8 mouse cellular contexts compared by ENCODE assay signal in genomic region chr3:97076412-97076811, GRCm38 (mm10).
DNase-seq lines count a peak whose midpoint lies in the region; ATAC-seq and TF ChIP-seq lines count a peak whose summit lies in the region.

No protein-coding gene starts in this region.

- H3K4me2 ChIP-seq in intestine, postnatal 0 days (replicated peaks; ENCODE audit: low read depth): peak overlapping the region; percentile 40

- peak; percentile 87 for ATAC-seq in intestine, postnatal 0 days

- WGBS in intestine, postnatal 0 days: 26% methylated on average over 6 of the region's 6 CpGs

- H3K4me3 ChIP-seq in embryonic fibroblast, embryonic 13.5 days (ENCODE audit: insufficient read depth, low read length): no peak overlapping the region
- peak overlapping the region; percentile 18; the same call in 1 of the 2 replicates for H3K4me3 ChIP-seq in intestine, postnatal 0 days (ENCODE audit: low read depth, low read length)

- TF ChIP-seq CTCF in embryonic fibroblast, embryonic 13.5 days (IDR thresholded peaks at IDR 0.05; ENCODE audit: borderline replicate concordance, insufficient read depth, low read length): peak; percentile 81
- peak; percentile 87 for TF ChIP-seq CTCF in intestine, postnatal 0 days (IDR thresholded peaks at IDR 0.05; ENCODE audit: low read depth)

- H3K9ac ChIP-seq in intestine, postnatal 0 days (ENCODE audit: low read depth, low read length): no peak overlapping the region

- DNase-seq in kidney, adult 18-20 months: peak; percentile 48
- DNase-seq in kidney, adult 11 months: no peak
- peak; percentile 28 for DNase-seq in adipocyte (ENCODE audit: low spot score)
- DNase-seq in lung, postnatal 4 days: peak; percentile 61 to 70
- DNase-seq in right cerebral cortex, postnatal 4 days: no peak
- DNase-seq in left cerebral cortex, adult 9 months (ENCODE audit: low spot score in 2 of 2): no peak

- no peak for TF ChIP-seq POLR2A in embryonic fibroblast, embryonic 13.5 days (IDR thresholded peaks at IDR 0.05; ENCODE audit: low read depth, low read length)

- no peaks in the 10 kb centered on the region for H3K27me3 ChIP-seq in intestine, postnatal 0 days (replicated peaks; ENCODE audit: control insufficient read depth, insufficient read depth, low read length)

- 0 out of 2 replicates have a peak, but pooled peaks cover 4% of the 10 kb centered on the region for H3K4me1 ChIP-seq in embryonic fibroblast, embryonic 13.5 days (ENCODE audit: control insufficient read depth, insufficient read depth, low read length)
- no peaks in the 10 kb centered on the region for H3K4me1 ChIP-seq in intestine, postnatal 0 days (replicated peaks; ENCODE audit: control insufficient read depth, insufficient read depth, low read length)

- no peaks in the 10 kb centered on the region for H3K36me3 ChIP-seq in intestine, postnatal 0 days (ENCODE audit: control insufficient read depth, insufficient read depth)

- H3K9me3 ChIP-seq in intestine, postnatal 0 days (ENCODE audit: control insufficient read depth): no peaks in the 10 kb centered on the region

- peak overlapping the region; percentile 16 for H3K27ac ChIP-seq in embryonic fibroblast, embryonic 13.5 days (ENCODE audit: insufficient read depth, low read length)
- peak overlapping the region; percentile 54; the same call in 1 of the 2 replicates for H3K27ac ChIP-seq in intestine, postnatal 0 days (ENCODE audit: low read depth, low read length)

Comparison
In these comparisons a context has a peak if more than half of its experiments do, and no peak if none do; other contexts are left out.
1. DNase-seq: peak in kidney, adult 18-20 months (single experiment), adipocyte (single experiment) and lung, postnatal 4 days (2 of 2); none in kidney, adult 11 months (single experiment), right cerebral cortex, postnatal 4 days (single experiment) and left cerebral cortex, adult 9 months (0 of 2).